Mouse (Mus musculus) cortical plate, adult 2 months (tissue): Measurements from ENCODE around the gene Mmd.
A peak's percentile ranks its signal among the peaks of the same experiment; 100 is the strongest.

ENCODE experiments used
- CTCF ChIP-seq: fragments of 200-500 bp; IDR thresholded peaks from 2 replicates; pipeline ENCODE4 v1.5.1; 2011; ENCODE audit warnings: mild to moderate bottlenecking, control low read depth, low read length; ENCODE audit not compliant: insufficient read depth; ENCODE audit errors: extremely low read depth
- POLR2A ChIP-seq: fragments of 200-500 bp; IDR thresholded peaks from 2 replicates; pipeline ENCODE4 v1.6.1; 2011; ENCODE audit warnings: mild to moderate bottlenecking, low read length, control low read depth; ENCODE audit not compliant: insufficient read depth; ENCODE audit errors: extremely low read depth

GRCm38 (mm10) chr11:90306993-90307392 lies 57.7 kb downstream of the Mmd start:
- TF ChIP-seq CTCF (peak; percentile 71), POLR2A (no peak)
